Mouse (Mus musculus): Measurements from ENCODE around the gene Ccdc57. TPM values are rescaled to one million over a fixed set of nuclear protein-coding genes. Genes with fewer than 3 reads are reported as not detected.

The Ccdc57 gene
- polyA plus RNA-seq, 1 experiment from 2014 or later = 4.8 TPM

- Histone ChIP-seq H3K4me2 (no peak overlapping the region), H3K9ac (no peak overlapping the region), H3K9me3 (no peaks in the 10 kb centered on the region), H3K4me1 (replicated peaks) (peaks cover 12% of the 10 kb centered on the region), H3K27me3 (no peaks in the 10 kb centered on the region), H3K4me3 (no peak overlapping the region), H3K27ac (no peak overlapping the region), H3K36me3 (peaks cover 84% of the 10 kb centered on the region)
- no peak for ATAC-seq (ENCODE audit: low FRiP score)
- 93% methylated on average over 13 of the region's 13 CpGs for WGBS
Observed at GRCm38 (mm10) chr11:120962050-120962771, 29.5 kb upstream of the Ccdc57 start.

GRCm38 (mm10) chr11:120961594-120961993, 28.9 kb upstream of the Ccdc57 start:
- no peaks in the 10 kb centered on the region for H3K9me3 ChIP-seq
- no peaks in the 10 kb centered on the region for H3K27me3 ChIP-seq
- H3K4me1 ChIP-seq (replicated peaks) = peaks cover 12% of the 10 kb centered on the region
- no peak overlapping the region for H3K27ac ChIP-seq
- ATAC-seq (ENCODE audit: low FRiP score) = no peak
- H3K4me2 ChIP-seq = no peak overlapping the region
- WGBS = 90% methylated on average over 7 of the region's 7 CpGs
- H3K9ac ChIP-seq = no peak overlapping the region
- peaks cover 84% of the 10 kb centered on the region for H3K36me3 ChIP-seq
- no peak overlapping the region for H3K4me3 ChIP-seq

DNA sequence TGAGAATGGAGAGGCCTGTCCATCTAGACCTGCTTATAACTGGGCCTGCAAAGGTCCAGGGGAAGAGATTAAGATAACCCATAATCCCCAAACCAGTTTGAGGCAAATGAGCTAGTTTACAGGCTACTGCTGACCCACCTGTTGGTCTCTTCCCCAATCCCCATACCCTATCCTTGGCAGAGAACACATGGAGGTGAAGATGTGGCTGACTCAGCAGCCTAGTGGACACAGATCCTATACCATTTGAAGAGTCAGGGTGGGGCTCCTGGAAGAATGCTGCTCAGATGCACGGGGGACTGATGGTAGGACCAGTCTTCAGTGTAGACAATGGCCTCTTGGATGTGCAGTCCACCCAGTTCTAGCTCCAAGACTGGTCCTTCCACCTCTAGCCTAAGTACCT, 27.6 kb upstream of the Ccdc57 start:
- no peaks in the 10 kb centered on the region for H3K27me3 ChIP-seq
- H3K9me3 ChIP-seq = no peaks in the 10 kb centered on the region
- peaks cover 84% of the 10 kb centered on the region for H3K36me3 ChIP-seq
- H3K27ac ChIP-seq = no peak overlapping the region
- WGBS = 68% methylated on average over 1 of the region's 1 CpGs
- peaks cover 9% of the 10 kb centered on the region for H3K4me1 ChIP-seq (replicated peaks)
- H3K9ac ChIP-seq = no peak overlapping the region
- ATAC-seq (ENCODE audit: low FRiP score) = no peak
- no peak overlapping the region for H3K4me2 ChIP-seq
- H3K4me3 ChIP-seq = no peak overlapping the region

DNA sequence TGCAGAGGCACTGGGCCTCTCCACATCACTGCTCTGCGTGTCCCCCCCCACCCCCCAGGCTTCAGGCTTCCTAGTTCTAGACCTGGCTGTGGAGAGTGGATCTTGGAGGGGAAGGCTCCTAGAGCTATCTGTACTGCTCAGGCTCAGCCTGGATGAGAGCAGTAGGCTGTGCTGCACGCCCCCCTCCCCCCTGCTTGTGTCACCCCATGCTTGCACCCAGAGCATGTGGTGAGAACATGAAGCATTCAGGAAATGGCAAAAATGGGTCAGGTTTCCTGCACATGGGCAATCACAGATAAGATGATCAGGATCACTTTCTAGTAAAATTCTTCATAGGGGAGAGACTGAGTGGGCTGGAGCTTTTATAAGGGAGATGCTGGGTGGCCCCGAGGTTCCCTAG, 26.9 kb upstream of the Ccdc57 start:
- no peak overlapping the region; the same call in 1 of the 2 replicates for H3K27ac ChIP-seq
- no peaks in the 10 kb centered on the region for H3K9me3 ChIP-seq
- H3K9ac ChIP-seq = no peak overlapping the region
- H3K27me3 ChIP-seq = no peaks in the 10 kb centered on the region
- H3K36me3 ChIP-seq = peaks cover 77% of the 10 kb centered on the region
- ATAC-seq (ENCODE audit: low FRiP score) = no peak
- 91% methylated on average over 3 of the region's 3 CpGs for WGBS
- peaks cover 2% of the 10 kb centered on the region; the same call in 1 of the 2 replicates for H3K4me1 ChIP-seq (replicated peaks)
- H3K4me2 ChIP-seq = no peak overlapping the region
- H3K4me3 ChIP-seq = no peak overlapping the region

- no peak overlapping the region for H3K9ac ChIP-seq
- WGBS = 93% methylated on average over 18 of the region's 18 CpGs
- H3K36me3 ChIP-seq = peaks cover 72% of the 10 kb centered on the region
- H3K27me3 ChIP-seq = no peaks in the 10 kb centered on the region
- ATAC-seq (ENCODE audit: low FRiP score) = no peak
- no peak overlapping the region for H3K4me3 ChIP-seq
- H3K9me3 ChIP-seq = no peaks in the 10 kb centered on the region
- no peaks in the 10 kb centered on the region for H3K4me1 ChIP-seq (replicated peaks)
- no peak overlapping the region for H3K27ac ChIP-seq
- H3K4me2 ChIP-seq = no peak overlapping the region
Observed at GRCm38 (mm10) chr11:120959066-120959465, 26.4 kb upstream of the Ccdc57 start.

DNA sequence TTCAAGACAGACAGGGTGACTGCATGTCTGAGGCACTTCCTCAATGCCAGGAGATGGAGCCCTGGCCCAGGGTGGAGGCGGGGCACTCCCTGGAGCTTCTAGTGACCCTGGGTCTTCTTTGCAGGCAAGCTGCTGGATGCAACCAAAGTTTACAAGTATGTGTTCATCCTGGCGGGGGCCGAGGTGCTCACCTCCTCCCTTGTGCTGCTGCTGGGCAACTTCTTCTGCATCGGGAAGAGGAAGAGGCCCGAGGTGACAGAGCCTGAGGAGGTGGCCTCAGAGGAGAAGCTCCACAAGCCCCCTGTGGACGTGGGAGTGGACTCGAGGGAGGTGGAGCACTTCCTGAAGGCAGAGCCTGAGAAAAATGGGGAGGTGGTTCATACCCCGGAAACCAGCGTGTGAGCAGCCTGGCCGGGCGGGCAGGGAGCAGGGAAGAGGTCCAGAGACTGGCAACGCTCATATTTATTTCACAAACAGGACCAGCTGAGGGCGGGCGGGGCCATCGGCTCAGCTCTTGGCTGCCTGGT, 25.1 kb upstream of the Ccdc57 start:
- no peak overlapping the region; the same call in 1 of the 2 replicates for H3K27ac ChIP-seq
- ATAC-seq (ENCODE audit: low FRiP score) = no peak
- H3K36me3 ChIP-seq = peaks cover 60% of the 10 kb centered on the region
- H3K9ac ChIP-seq = no peak overlapping the region; the same call in 1 of the 2 replicates
- no peak overlapping the region for H3K4me2 ChIP-seq
- no peaks in the 10 kb centered on the region for H3K27me3 ChIP-seq
- no peak overlapping the region for H3K4me3 ChIP-seq
- H3K4me1 ChIP-seq (replicated peaks) = no peaks in the 10 kb centered on the region
- no peaks in the 10 kb centered on the region for H3K9me3 ChIP-seq
- 76% methylated on average over 15 of the region's 15 CpGs for WGBS

DNA sequence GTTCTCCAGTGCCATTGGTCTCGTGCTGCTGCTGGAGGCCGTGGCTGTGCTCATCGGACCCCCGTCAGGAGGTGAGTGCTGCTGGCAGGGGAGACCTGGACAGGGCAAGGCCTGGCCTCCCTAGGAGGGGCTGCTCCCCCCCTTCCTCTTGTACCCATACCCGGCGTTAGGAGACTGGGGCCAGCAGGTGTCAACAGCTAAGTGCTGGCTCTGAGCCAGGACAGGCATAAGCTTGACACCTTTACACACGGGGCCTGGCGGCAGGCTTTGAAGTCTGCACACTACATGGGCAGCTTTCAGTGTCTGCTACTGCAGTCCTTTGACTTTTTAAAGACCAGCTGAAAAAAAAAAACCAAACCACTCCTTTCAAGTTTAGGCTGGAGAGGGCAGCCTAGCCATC, 24.4 kb upstream of the Ccdc57 start:
- H3K4me1 ChIP-seq (replicated peaks) = peaks cover 2% of the 10 kb centered on the region
- no peaks in the 10 kb centered on the region for H3K9me3 ChIP-seq
- H3K27me3 ChIP-seq = no peaks in the 10 kb centered on the region
- H3K27ac ChIP-seq = peak overlapping the region; percentile 8; the same call in 1 of the 2 replicates
- no peak overlapping the region for H3K4me2 ChIP-seq
- no peak for ATAC-seq (ENCODE audit: low FRiP score)
- H3K9ac ChIP-seq = no peak overlapping the region
- no peak overlapping the region for H3K4me3 ChIP-seq
- peaks cover 52% of the 10 kb centered on the region for H3K36me3 ChIP-seq
- WGBS = 83% methylated on average over 8 of the region's 8 CpGs

DNA sequence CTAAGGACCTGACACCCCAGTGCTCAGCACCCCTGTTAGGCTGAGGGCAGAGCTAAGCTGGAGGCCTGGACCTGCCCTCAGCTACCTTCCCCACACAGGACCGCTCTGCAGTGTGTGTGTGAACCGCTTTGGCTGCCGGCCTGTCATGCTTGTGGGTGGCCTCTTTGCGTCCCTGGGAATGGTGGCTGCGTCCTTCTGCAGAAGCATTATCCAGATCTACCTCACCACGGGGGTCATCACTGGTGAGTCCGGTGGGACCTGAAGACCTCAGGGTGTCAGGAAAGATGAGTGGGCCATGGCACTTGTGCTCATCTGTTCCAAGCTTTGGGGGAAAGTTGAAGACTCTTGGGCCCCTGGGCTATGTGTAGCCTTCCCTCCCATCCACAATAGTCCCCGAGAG, 23.0 kb upstream of the Ccdc57 start:
- Histone ChIP-seq H3K9ac (no peak overlapping the region), H3K4me1 (replicated peaks) (peaks cover 16% of the 10 kb centered on the region), H3K4me3 (no peak overlapping the region), H3K27me3 (no peaks in the 10 kb centered on the region), H3K27ac (no peak overlapping the region), H3K4me2 (no peak overlapping the region), H3K9me3 (no peaks in the 10 kb centered on the region), H3K36me3 (peaks cover 39% of the 10 kb centered on the region)
- WGBS = 97% methylated on average over 8 of the region's 8 CpGs
- no peak for ATAC-seq (ENCODE audit: low FRiP score)

GRCm38 (mm10) chr11:120954936-120955335, 22.3 kb upstream of the Ccdc57 start:
- WGBS = 86% methylated on average over 5 of the region's 5 CpGs
- H3K4me2 ChIP-seq = no peak overlapping the region
- peaks cover 23% of the 10 kb centered on the region for H3K4me1 ChIP-seq (replicated peaks)
- H3K36me3 ChIP-seq = peaks cover 35% of the 10 kb centered on the region
- H3K27ac ChIP-seq = no peak overlapping the region
- H3K4me3 ChIP-seq = no peak overlapping the region
- ATAC-seq (ENCODE audit: low FRiP score) = no peak
- peaks cover 8% of the 10 kb centered on the region for H3K27me3 ChIP-seq
- H3K9ac ChIP-seq = no peak overlapping the region
- H3K9me3 ChIP-seq = no peaks in the 10 kb centered on the region

- H3K27me3 ChIP-seq = peaks cover 37% of the 10 kb centered on the region
- ATAC-seq (ENCODE audit: low FRiP score) = no peak
- H3K9me3 ChIP-seq = no peaks in the 10 kb centered on the region
- 76% methylated on average over 9 of the region's 9 CpGs for WGBS
- H3K4me3 ChIP-seq = 0 out of 2 replicates have a peak overlapping the region, but pooled peaks have one; percentile 44
- no peak overlapping the region for H3K27ac ChIP-seq
- H3K9ac ChIP-seq = peak overlapping the region; percentile 70; the same call in 1 of the 2 replicates
- peaks cover 39% of the 10 kb centered on the region for H3K4me1 ChIP-seq (replicated peaks)
- H3K36me3 ChIP-seq = peaks cover 17% of the 10 kb centered on the region
- H3K4me2 ChIP-seq = peak overlapping the region; percentile 66
Observed at GRCm38 (mm10) chr11:120951731-120952730, 19.4 kb upstream of the Ccdc57 start.

GRCm38 (mm10) chr11:120951237-120951636, 18.6 kb upstream of the Ccdc57 start:
- WGBS = 17% methylated on average over 8 of the region's 8 CpGs

More at GRCm38 (mm10) chr11:120951237-120951636, 18.6 kb upstream of the Ccdc57 start:
- peak; percentile 18; the same call in 1 of the 2 replicates for ATAC-seq (ENCODE audit: low FRiP score)
- peak overlapping the region; percentile 66 for H3K4me2 ChIP-seq
- peak overlapping the region; percentile 70 for H3K9ac ChIP-seq
- H3K27me3 ChIP-seq = peaks cover 40% of the 10 kb centered on the region
- H3K36me3 ChIP-seq = peaks cover 9% of the 10 kb centered on the region
- peaks cover 39% of the 10 kb centered on the region for H3K4me1 ChIP-seq (replicated peaks)
- H3K9me3 ChIP-seq = no peaks in the 10 kb centered on the region
- H3K27ac ChIP-seq = peak overlapping the region; percentile 48
- H3K4me3 ChIP-seq = peak overlapping the region; percentile 44

Measured in hindbrain, embryonic 13.5 days (tissue).